Mouse (Mus musculus) C2C12 (cell line): ENCODE data around the gene Gm21983. TPM values are rescaled to one million over a fixed set of nuclear protein-coding genes. Genes with fewer than 3 reads are reported as not detected.

ENCODE experiments used
- H3K27me3 ChIP-seq: one replicate; pipeline ENCODE4 v1.6.1; 2011; ENCODE audit not compliant: control insufficient read depth, insufficient read depth, insufficient read length
- H3K36me3 ChIP-seq: one replicate; pipeline ENCODE4 v1.6.1; 2011; ENCODE audit not compliant: control insufficient read depth, insufficient read depth
- H3K4me3 ChIP-seq: one replicate; pipeline ENCODE4 v1.5.1; 2011; ENCODE audit warnings: mild to moderate bottlenecking, control low read depth; ENCODE audit not compliant: poor library complexity, insufficient read depth, severe bottlenecking
- H3K79me2 ChIP-seq: one replicate; pipeline ENCODE4 v1.6.1; 2011; ENCODE audit not compliant: control insufficient read depth, insufficient read depth
- H3K79me3 ChIP-seq: one replicate; pipeline ENCODE4 v1.6.1; 2011; ENCODE audit warnings: low read depth, control low read depth
- H3ac ChIP-seq: one replicate; pipeline ENCODE3; 2011; ENCODE audit warnings: low read depth; ENCODE audit not compliant: control insufficient read depth, insufficient read length
- CEBPB ChIP-seq: IDR thresholded peaks from one replicate; pipeline ENCODE4 v1.6.1; 2011; ENCODE audit warnings: low read depth, mild to moderate bottlenecking, control low read depth, moderate library complexity
- CTCF ChIP-seq: IDR thresholded peaks from one replicate; pipeline ENCODE4 v1.5.1; 2011; ENCODE audit not compliant: control insufficient read depth, insufficient read depth, insufficient read length
- FOSL1 ChIP-seq: IDR thresholded peaks from one replicate; pipeline ENCODE4 v1.8.0; 2011; ENCODE audit warnings: mild to moderate bottlenecking, low read length; ENCODE audit not compliant: poor library complexity, insufficient read depth, severe bottlenecking
- MAX ChIP-seq: IDR thresholded peaks from one replicate; pipeline ENCODE4 v1.6.1; 2011; ENCODE audit warnings: mild to moderate bottlenecking, control low read depth
- MYOD1 ChIP-seq: IDR thresholded peaks from one replicate; pipeline ENCODE4 v1.6.1; 2011; ENCODE audit warnings: low read depth; ENCODE audit not compliant: control insufficient read depth, insufficient read length
- MYOG ChIP-seq: IDR thresholded peaks from one replicate; pipeline ENCODE4 v1.6.1; 2011; ENCODE audit not compliant: control insufficient read depth, insufficient read length; ENCODE audit errors: extremely low read depth
- USF1 ChIP-seq: IDR thresholded peaks from one replicate; pipeline ENCODE4 v1.6.1; 2011; ENCODE audit warnings: low read depth, mild to moderate bottlenecking, control low read depth, moderate library complexity
- polyA plus RNA-seq: library from polyadenylated mRNA; unstranded; fragments of >200 nt; fragmentation: generic; extraction: Trizol; gene quantifications from one replicate; pipeline ENCODE4 v1.2.1, GENCODE M21; 2012; ENCODE audit warnings: missing spikeins

Gene Gm21983
- polyA plus RNA-seq, 1 experiment, result 0.06 TPM

- TF ChIP-seq FOSL1 (no peak), USF1 (no peak), MAX (no peak), MYOG (no peak), CTCF (no peak), CEBPB (no peak), MYOD1 (no peak)
- Histone ChIP-seq H3K79me3 (peaks cover 53% of the 10 kb centered on the region), H3ac (no peak overlapping the region), H3K79me2 (peaks cover 66% of the 10 kb centered on the region), H3K4me3 (no peak overlapping the region), H3K36me3 (peaks cover 49% of the 10 kb centered on the region), H3K27me3 (no peaks in the 10 kb centered on the region)
Measured at GRCm38 (mm10) chr7:27193731-27194130, 12.8 kb upstream of the Gm21983 start.

GRCm38 (mm10) chr7:27192434-27192833 is 11.5 kb upstream of the Gm21983 start:
- no peak for TF ChIP-seq MYOD1
- no peak for TF ChIP-seq FOSL1
- TF ChIP-seq CEBPB, result no peak
- TF ChIP-seq CTCF, result no peak
- no peak for TF ChIP-seq MYOG
- no peak for TF ChIP-seq USF1
- TF ChIP-seq MAX, result no peak
- no peak overlapping the region for H3ac ChIP-seq
- H3K4me3 ChIP-seq, result no peak overlapping the region
- H3K36me3 ChIP-seq, result peaks cover 61% of the 10 kb centered on the region
- peaks cover 66% of the 10 kb centered on the region for H3K79me2 ChIP-seq
- H3K79me3 ChIP-seq, result peaks cover 53% of the 10 kb centered on the region
- H3K27me3 ChIP-seq, result no peaks in the 10 kb centered on the region

GRCm38 (mm10) chr7:27189271-27189931 is 8.5 kb upstream of the Gm21983 start:
- TF ChIP-seq CTCF (no peak), MYOG (no peak), MAX (no peak), USF1 (no peak), FOSL1 (no peak), MYOD1 (no peak), CEBPB (no peak)
- Histone ChIP-seq H3K36me3 (peaks cover 85% of the 10 kb centered on the region), H3K79me3 (peaks cover 42% of the 10 kb centered on the region), H3K4me3 (no peak overlapping the region), H3ac (no peak overlapping the region), H3K79me2 (peaks cover 51% of the 10 kb centered on the region), H3K27me3 (no peaks in the 10 kb centered on the region)

- H3K79me3 ChIP-seq, result peaks cover 10% of the 10 kb centered on the region
- TF ChIP-seq MYOG (no peak), CTCF (no peak), USF1 (no peak)
- no peak overlapping the region for H3K4me3 ChIP-seq
- no peaks in the 10 kb centered on the region for H3K27me3 ChIP-seq
- no peak overlapping the region for H3ac ChIP-seq
- peaks cover 57% of the 10 kb centered on the region for H3K36me3 ChIP-seq
- peaks cover 17% of the 10 kb centered on the region for H3K79me2 ChIP-seq
Measured at GRCm38 (mm10) chr7:27185986-27186385, 5.1 kb upstream of the Gm21983 start.

GRCm38 (mm10) chr7:27184964-27185363 is 4.1 kb upstream of the Gm21983 start:
- peaks cover 51% of the 10 kb centered on the region for H3K36me3 ChIP-seq
- no peaks in the 10 kb centered on the region for H3K27me3 ChIP-seq
- H3K79me2 ChIP-seq, result peaks cover 7% of the 10 kb centered on the region
- no peak overlapping the region for H3K4me3 ChIP-seq
- H3ac ChIP-seq, result no peak overlapping the region
- peaks cover 2% of the 10 kb centered on the region for H3K79me3 ChIP-seq
- TF ChIP-seq FOSL1, result no peak
- no peak for TF ChIP-seq MYOG
- TF ChIP-seq MYOD1, result no peak
- no peak for TF ChIP-seq CEBPB
- no peak for TF ChIP-seq USF1
- TF ChIP-seq CTCF, result no peak
- TF ChIP-seq MAX, result no peak

GRCm38 (mm10) chr7:27182498-27182897 is 1.6 kb upstream of the Gm21983 start:
- H3K79me3 ChIP-seq, result no peaks in the 10 kb centered on the region
- H3K27me3 ChIP-seq, result no peaks in the 10 kb centered on the region
- TF ChIP-seq FOSL1 (no peak), MYOD1 (no peak), CEBPB (no peak), MAX (no peak), USF1 (no peak), CTCF (no peak), MYOG (no peak)
- no peak overlapping the region for H3ac ChIP-seq
- peaks cover 31% of the 10 kb centered on the region for H3K36me3 ChIP-seq
- H3K79me2 ChIP-seq, result no peaks in the 10 kb centered on the region
- no peak overlapping the region for H3K4me3 ChIP-seq

GRCm38 (mm10) chr7:27180036-27180435 is 850 bp downstream of the Gm21983 start:
- Histone ChIP-seq H3K79me2 (no peaks in the 10 kb centered on the region), H3ac (no peak overlapping the region), H3K79me3 (no peaks in the 10 kb centered on the region), H3K36me3 (peaks cover 11% of the 10 kb centered on the region), H3K4me3 (no peak overlapping the region), H3K27me3 (no peaks in the 10 kb centered on the region)
- TF ChIP-seq CEBPB (no peak), CTCF (no peak), MAX (no peak), MYOD1 (no peak), FOSL1 (no peak), USF1 (no peak)
